Mouse (Mus musculus) gonadal fat pad, adult 2 months (tissue): ENCODE measurements around the gene Rad54l. TPM values are rescaled to one million over a fixed set of nuclear protein-coding genes. Genes with fewer than 3 reads are reported as not detected.

Source experiments
- DNase-seq: peaks from one replicate; pipeline ENCODE4 v3.0.0-alpha.2; 2012; ENCODE audit warnings: low read depth
- polyA plus RNA-seq: library from polyadenylated mRNA; depleted of rRNA; stranded (reverse); fragments of >200 nt; gene quantifications from 2 replicates; pipeline ENCODE4 v1.2.3, GENCODE M21; 2012; rRNA removed

The Rad54l gene
- 0.74 and 0.82 TPM in 2 replicates for polyA plus RNA-seq

DNA sequence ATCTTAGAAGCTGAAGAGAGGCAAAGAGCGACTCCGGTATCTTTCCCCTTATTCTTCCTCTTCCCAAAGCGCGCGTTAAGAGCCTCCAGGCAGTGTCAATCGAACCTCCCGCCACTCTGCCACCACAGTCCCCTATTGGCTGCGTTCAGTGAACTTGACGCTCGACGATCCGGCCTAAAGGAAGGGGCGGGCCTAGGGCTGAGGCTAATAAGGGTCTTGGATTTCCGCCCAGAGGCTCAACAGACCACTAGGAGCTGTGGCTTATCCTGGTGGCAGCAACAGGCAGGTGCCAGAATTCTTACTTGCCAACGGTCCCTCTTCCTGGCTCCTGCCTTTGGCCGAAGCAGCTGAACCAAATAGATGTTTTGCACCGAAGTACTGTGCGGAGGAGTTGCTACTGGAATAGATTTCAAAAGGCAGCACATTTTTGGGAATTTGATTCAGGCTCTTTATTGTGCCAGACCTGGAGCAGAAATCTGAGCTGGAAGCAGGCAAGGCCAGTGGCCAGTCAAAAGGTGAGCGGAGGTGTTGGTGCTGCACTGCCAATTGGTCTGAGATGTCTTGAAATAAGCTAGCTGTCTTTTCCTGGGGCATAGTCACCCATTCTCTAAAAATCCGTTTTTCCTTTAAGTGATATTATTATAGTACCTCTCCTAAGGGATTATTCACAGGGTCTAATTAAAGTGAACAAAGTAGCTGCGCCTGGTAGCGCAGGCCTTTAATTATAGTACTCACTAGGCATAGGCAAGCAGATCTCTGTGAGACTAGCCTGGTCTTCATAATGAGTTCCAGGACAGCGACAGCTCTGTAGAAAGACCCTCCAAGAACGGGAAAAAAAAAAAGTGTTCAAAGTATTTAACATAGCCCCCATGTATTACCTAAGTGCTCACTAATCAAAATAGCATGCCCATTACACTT lies at the start of gene Rad54l, which contains the start of gene Pomgnt1:
Gene Rad54l, minus strand, starts transcription at position 89 of the 918 bp plus-strand sequence.
Gene Pomgnt1, plus strand, starts transcription at position 239 of the 918 bp plus-strand sequence.
- no peak for DNase-seq

GRCm38 (mm10) chr4:116173072-116173471 lies 49.6 kb upstream of the Rad54l start, which contains the start of the genes 1700042G07Rik and Gm49337:
TSS of gene 1700042G07Rik (plus strand) at chr4:116173372.
TSS of gene Gm49337 (plus strand) at chr4:116173384.
- no peak for DNase-seq

DNA sequence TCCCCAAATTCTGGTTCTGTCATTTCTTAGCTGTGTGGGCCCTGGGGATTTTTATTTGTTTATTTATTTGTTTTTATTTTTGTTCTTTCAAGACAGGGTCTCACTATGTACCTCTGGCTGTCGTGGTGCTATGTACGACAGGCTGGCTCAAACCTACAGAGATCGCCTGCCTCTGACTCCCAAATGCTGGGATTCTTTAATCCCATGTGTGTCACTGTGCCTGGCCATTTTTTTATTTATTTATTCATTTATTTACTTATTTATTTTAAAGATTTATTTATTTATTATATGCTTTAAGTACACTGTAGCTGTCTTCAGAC lies 45.8 kb upstream of the Rad54l start:
- no peak for DNase-seq

DNA sequence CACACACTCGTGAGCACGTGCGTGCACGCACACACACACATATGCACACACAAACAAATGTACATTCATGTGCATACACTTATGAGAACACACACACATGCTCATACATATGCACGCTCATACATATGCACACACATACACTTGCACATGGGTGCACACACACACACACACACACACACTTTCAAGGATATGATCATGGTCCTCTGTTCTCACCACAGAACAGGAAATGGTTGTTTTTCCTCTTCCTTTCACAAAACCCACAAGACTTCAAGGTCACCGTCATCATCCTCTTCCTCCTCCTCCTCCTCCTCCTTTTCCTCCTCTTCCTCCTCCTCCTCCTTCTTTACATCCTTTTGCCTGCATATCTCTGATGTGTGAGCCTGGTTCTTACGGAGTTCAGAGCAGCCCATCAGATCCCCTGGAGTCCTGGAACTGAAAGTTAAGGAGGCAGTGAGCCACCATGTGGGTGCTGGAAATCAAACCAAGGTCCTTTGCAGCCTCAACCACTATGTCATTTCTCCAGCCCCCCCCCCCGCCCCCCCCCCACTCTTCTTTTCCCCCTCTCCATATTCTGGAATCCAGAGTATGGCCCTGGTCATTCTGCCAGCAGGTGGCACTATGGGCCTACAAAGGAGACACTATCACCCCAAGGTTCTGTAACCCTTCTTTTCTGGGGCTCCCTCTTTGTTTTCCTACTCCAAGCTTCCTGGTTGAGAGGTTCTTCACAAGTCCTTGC lies 45.3 kb upstream of the Rad54l start:
- no peak for DNase-seq

- no peak for DNase-seq
Observed at GRCm38 (mm10) chr4:116167404-116167803, 43.9 kb upstream of the Rad54l start, which contains the start of gene Tspan1. TSS of gene Tspan1 (minus strand) at chr4:116167601.

DNA sequence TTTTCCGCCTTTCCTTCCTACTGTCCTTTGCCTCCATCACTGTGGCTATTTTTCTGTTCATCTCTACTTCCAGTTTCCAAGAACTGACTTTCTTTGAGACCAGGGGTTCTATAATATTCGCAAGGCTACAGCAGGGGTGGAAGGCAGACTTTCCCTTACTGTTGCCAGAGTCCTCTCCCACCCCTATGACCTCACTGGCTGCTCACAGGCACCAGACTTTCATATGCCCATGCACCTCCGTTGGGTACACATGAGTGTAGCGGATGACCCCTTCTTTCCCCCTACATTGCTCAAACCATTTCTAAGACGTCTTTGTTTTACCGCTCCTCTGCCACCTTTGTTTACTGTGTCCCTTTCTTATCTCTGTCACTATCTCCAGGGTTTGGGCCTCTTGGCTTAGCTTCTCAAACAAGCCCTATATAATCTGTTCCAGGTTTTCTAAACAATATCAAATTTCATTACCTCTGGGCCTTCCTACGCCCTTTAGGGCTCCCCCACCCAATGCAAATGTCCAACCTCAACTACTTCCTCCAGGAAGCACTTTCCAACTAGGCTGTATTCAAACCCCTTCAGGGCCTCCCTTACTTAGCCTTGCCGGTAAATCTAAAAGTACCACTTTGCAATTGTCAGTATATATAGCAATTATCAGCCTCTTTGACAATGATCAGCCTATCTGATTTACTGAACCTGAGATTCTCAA lies 42.4 kb upstream of the Rad54l start:
- no peak for DNase-seq

GRCm38 (mm10) chr4:116164759-116165554 lies 41.5 kb upstream of the Rad54l start:
- no peak for DNase-seq

- DNase-seq, result no peak
Observed at GRCm38 (mm10) chr4:116162142-116162541, 38.7 kb upstream of the Rad54l start.

GRCm38 (mm10) chr4:116160769-116161168 lies 37.3 kb upstream of the Rad54l start:
- no peak for DNase-seq

DNA sequence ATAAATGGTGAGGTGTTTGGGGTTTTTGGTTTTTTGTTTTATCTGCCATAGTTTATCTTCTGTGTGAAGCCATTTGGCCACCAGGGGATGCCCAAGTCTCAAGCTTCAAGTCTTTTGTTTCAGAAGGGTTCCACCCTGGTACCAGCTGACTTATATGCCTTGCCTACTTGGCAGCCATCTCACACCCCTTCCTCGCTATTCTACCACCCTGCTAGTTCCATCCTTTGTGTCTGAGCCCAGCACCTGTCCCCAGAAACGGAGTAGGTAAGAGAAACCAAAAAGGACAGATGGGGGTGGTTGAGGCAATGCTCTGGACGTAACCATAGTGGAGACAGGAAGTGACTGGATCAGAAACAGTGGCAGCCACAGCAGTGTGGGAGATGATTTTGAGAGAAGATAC lies 36.4 kb upstream of the Rad54l start:
- no peak for DNase-seq

- no peak for DNase-seq
Observed at GRCm38 (mm10) chr4:116157882-116158281, 34.4 kb upstream of the Rad54l start.

GRCm38 (mm10) chr4:116152702-116153101 lies 29.2 kb upstream of the Rad54l start:
- DNase-seq, result no peak

GRCm38 (mm10) chr4:116151238-116151637 lies 27.7 kb upstream of the Rad54l start, which contains the start of gene Lurap1:
TSS of gene Lurap1 (minus strand) at chr4:116151338.
- DNase-seq, result no peak

DNA sequence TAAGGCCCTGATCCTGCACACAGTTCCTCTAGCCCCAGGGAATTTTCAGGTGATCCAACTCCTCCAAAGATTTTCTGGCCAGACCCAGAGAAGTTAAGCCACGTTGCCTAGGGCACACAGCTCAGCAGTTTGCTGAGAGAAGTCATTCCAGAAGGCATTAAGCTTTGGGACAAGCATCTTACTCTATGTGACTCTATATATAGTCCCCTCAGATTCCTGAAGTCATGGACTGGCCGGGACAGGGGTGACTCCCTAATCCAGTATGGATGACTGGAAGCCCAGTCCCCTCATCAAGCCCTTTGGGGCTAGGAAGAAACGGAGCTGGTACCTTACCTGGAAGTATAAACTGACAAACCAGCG lies 27.4 kb upstream of the Rad54l start:
- DNase-seq, result no peak

DNA sequence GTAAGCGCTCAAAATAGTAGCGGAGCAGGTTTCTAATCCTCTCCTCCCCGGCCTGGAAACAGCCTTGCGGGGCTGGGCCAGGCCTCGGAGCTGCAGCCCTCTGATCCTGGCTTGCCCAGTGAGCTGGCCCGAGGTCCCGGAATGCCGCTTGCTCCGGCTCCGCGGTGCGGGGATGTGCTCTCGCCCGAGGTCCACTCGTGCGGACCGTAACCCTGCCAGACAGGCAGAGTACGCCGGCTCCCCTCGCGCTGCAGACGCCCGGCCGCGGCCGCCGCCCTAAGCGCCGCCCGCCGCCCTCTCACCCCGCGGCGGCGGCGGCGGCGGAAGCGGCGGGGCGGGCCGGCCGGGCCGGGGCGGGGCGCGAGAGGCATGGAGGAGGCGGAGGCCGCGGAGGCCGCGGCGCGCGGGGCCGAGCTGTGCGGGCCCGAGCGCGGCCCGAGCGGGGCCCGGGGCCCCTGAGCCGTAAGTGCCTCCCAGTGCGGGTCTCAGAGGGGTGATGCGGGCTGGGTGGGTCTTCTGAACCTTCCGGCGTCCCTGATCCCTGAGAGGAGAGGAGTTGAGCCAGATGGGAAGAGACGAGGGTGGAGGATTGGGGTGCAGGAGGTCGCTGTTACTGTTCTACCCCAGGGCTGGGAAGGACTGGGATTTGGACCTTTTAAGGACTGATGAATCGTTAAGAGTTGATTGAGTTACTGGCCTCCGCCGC lies 26.8 kb upstream of the Rad54l start:
- DNase-seq, result no peak

DNA sequence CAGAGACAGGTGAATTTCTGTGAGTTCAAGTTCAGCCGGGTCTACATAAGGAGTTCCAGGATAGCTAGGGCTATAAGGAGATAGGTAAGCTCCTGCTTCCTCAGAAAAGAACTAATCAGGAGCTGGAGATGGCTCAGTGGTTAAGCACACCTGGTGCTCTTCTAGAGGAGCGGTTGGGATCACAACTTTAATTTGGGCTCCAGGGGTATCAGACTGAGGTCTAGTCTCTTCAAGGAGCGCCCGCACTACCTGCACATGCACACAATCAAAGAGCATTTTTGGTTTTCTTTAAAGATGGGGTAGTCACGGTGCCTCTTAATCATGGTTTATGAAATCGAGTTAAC lies 26.3 kb upstream of the Rad54l start:
- no peak for DNase-seq

- no peak for DNase-seq
Observed at GRCm38 (mm10) chr4:116143891-116144717, 20.6 kb upstream of the Rad54l start.

DNA sequence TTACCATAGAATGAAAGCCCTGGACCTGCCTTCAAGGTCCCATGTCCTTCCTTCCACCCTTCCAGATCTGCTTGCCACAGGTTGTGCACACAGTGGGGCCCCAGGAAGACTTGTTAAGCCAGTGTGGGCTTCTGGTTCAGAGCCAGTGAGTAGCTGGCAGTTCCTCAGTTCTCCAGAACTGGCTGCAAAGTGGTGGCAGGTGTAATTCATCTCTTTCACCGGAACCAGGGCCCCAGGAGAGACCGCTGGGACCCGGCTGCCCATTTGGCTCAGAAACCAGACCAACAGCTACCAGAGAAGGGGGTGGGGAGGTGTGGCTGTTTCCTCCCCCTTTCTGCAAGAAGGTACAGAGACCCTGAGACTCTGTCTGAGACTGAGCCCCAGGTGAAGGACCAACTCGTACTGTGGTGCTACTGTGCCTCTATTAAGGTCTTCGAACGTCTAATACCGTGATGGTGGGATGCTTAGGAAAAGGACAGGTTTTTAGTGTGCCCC lies 19.9 kb upstream of the Rad54l start:
- no peak for DNase-seq

GRCm38 (mm10) chr4:116142269-116142668 lies 18.8 kb upstream of the Rad54l start:
- DNase-seq, result no peak

DNA sequence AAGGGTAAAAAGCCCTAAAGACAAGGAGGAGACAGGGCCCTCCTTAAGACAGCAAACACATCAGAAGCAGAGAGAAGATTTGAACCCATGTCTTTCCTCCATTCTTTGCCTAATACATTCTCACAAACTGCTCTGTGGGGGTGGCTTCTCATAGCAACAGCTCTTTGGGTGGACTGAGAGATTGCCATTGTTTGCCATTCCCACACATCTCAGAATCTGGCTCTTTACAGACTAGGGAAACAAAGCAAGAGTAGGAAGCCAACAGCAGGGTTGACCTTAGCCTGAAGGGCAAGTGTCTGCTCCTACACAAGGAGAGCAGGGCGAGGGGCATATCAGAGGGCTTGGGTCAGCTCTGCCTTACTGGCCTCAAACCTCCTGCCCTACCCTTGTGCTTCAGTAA lies 18.2 kb upstream of the Rad54l start:
- no peak for DNase-seq
